Mouse (Mus musculus): ENCODE measurements around the gene Gm44805.

- TF ChIP-seq CTCF (IDR thresholded peaks at IDR 0.05; ENCODE audit: control insufficient read depth, insufficient read depth, low read length) (no peak), POLR2A (IDR thresholded peaks at IDR 0.05; ENCODE audit: borderline replicate concordance, control insufficient read depth, low read depth, low read length) (no peak)
Measured at GRCm38 (mm10) chr7:19635074-19635827, 46.0 kb downstream of the Gm44805 start.

Data from bone marrow, adult 2 months (tissue).